Mouse (Mus musculus): ENCODE data around the gene Adam10. TPM values are rescaled to one million over a fixed set of nuclear protein-coding genes. Genes with fewer than 3 reads are reported as not detected.

Adam10 gene
- polyA plus RNA-seq, 1 experiment, result 42.9 TPM

- no peak for DNase-seq (ENCODE audit: extremely low spot score in 1 of 2, low spot score in 1 of 2)
Observed at GRCm38 (mm10) chr9:70671772-70672579, 6.8 kb upstream of the Adam10 start.

- DNase-seq (ENCODE audit: extremely low spot score in 1 of 2, low spot score in 1 of 2), result peak in 1 of 2 experiments; percentile 28
Observed at GRCm38 (mm10) chr9:70673656-70674055, 5.1 kb upstream of the Adam10 start.

GRCm38 (mm10) chr9:70675117-70675516 lies 3.7 kb upstream of the Adam10 start:
- no peak for DNase-seq (ENCODE audit: extremely low spot score in 1 of 2, low spot score in 1 of 2)

GRCm38 (mm10) chr9:70675961-70676360 lies 2.8 kb upstream of the Adam10 start:
- DNase-seq (ENCODE audit: extremely low spot score in 1 of 2, low spot score in 1 of 2), result no peak

GRCm38 (mm10) chr9:70679132-70680091 lies 615 bp downstream of the Adam10 start:
- peak in 1 of 2 experiments; percentile 22 for DNase-seq (ENCODE audit: extremely low spot score in 1 of 2, low spot score in 1 of 2)

- DNase-seq (ENCODE audit: extremely low spot score in 1 of 2, low spot score in 1 of 2), result no peak
Observed at GRCm38 (mm10) chr9:70682202-70682601, 3.4 kb downstream of the Adam10 start.

GRCm38 (mm10) chr9:70688301-70688968 lies 9.6 kb downstream of the Adam10 start:
- no peak for DNase-seq (ENCODE audit: extremely low spot score in 1 of 2, low spot score in 1 of 2)

- DNase-seq (ENCODE audit: extremely low spot score in 1 of 2, low spot score in 1 of 2), result no peak
Observed at GRCm38 (mm10) chr9:70689926-70690325, 11.1 kb downstream of the Adam10 start.

GRCm38 (mm10) chr9:70690579-70690978 lies 11.8 kb downstream of the Adam10 start:
- no peak for DNase-seq (ENCODE audit: extremely low spot score in 1 of 2, low spot score in 1 of 2)

GRCm38 (mm10) chr9:70691772-70692693 lies 13.2 kb downstream of the Adam10 start:
- no peak for DNase-seq (ENCODE audit: extremely low spot score in 1 of 2, low spot score in 1 of 2)

GRCm38 (mm10) chr9:70695723-70696122 lies 16.9 kb downstream of the Adam10 start:
- no peak for DNase-seq (ENCODE audit: extremely low spot score in 1 of 2, low spot score in 1 of 2)

GRCm38 (mm10) chr9:70698090-70698489 lies 19.3 kb downstream of the Adam10 start:
- no peak for DNase-seq (ENCODE audit: extremely low spot score in 1 of 2, low spot score in 1 of 2)

GRCm38 (mm10) chr9:70703597-70704203 lies 24.9 kb downstream of the Adam10 start:
- DNase-seq (ENCODE audit: extremely low spot score in 1 of 2, low spot score in 1 of 2), result no peak

GRCm38 (mm10) chr9:70706444-70706843 lies 27.6 kb downstream of the Adam10 start:
- no peak for DNase-seq (ENCODE audit: extremely low spot score in 1 of 2, low spot score in 1 of 2)

GRCm38 (mm10) chr9:70729544-70729943 lies 50.7 kb downstream of the Adam10 start:
- peak in 1 of 2 experiments; percentile 12 for DNase-seq (ENCODE audit: extremely low spot score in 1 of 2, low spot score in 1 of 2)

- DNase-seq (ENCODE audit: extremely low spot score in 1 of 2, low spot score in 1 of 2), result no peak
Observed at GRCm38 (mm10) chr9:70731079-70731478, 52.3 kb downstream of the Adam10 start.

GRCm38 (mm10) chr9:70733208-70733607 lies 54.4 kb downstream of the Adam10 start:
- DNase-seq (ENCODE audit: extremely low spot score in 1 of 2, low spot score in 1 of 2), result no peak

- no peak for DNase-seq (ENCODE audit: extremely low spot score in 1 of 2, low spot score in 1 of 2)
Observed at GRCm38 (mm10) chr9:70739998-70740397, 61.2 kb downstream of the Adam10 start.

- no peak for DNase-seq (ENCODE audit: extremely low spot score in 1 of 2, low spot score in 1 of 2)
Observed at GRCm38 (mm10) chr9:70751504-70752222, 72.9 kb downstream of the Adam10 start.
